Mouse (Mus musculus) right cerebral cortex, adult 2 months (tissue): ENCODE measurements around the gene Galnt9.

ENCODE experiments used
- DNase-seq, 2 experiments: peaks; one replicate each; pipeline ENCODE4 v3.0.0; 2021 to 2022; ENCODE audit warnings: low spot score in 2 of 2

Gene Galnt9

GRCm38 (mm10) chr5:110535964-110536363 is 8.2 kb upstream of the Galnt9 start:
- no peak for DNase-seq

- no peak for DNase-seq
Measured at GRCm38 (mm10) chr5:110540947-110541346, 3.2 kb upstream of the Galnt9 start.

- no peak for DNase-seq
Measured at GRCm38 (mm10) chr5:110541456-110541855, 2.7 kb upstream of the Galnt9 start.

- DNase-seq = no peak
Measured at GRCm38 (mm10) chr5:110544691-110545069, 525 bp downstream of the Galnt9 start.

- DNase-seq = no peak
Measured at GRCm38 (mm10) chr5:110545311-110545710, 1.2 kb downstream of the Galnt9 start.

- no peak for DNase-seq
Measured at GRCm38 (mm10) chr5:110546136-110546535, 2.0 kb downstream of the Galnt9 start.

- DNase-seq = no peak
Measured at GRCm38 (mm10) chr5:110546726-110547406, 2.7 kb downstream of the Galnt9 start.

- no peak for DNase-seq
Measured at GRCm38 (mm10) chr5:110548446-110548845, 4.3 kb downstream of the Galnt9 start.

- DNase-seq = no peak
Measured at GRCm38 (mm10) chr5:110550189-110550588, 6.0 kb downstream of the Galnt9 start.

GRCm38 (mm10) chr5:110550841-110551240 is 6.7 kb downstream of the Galnt9 start:
- no peak for DNase-seq

- DNase-seq = no peak
Measured at GRCm38 (mm10) chr5:110552005-110552404, 7.8 kb downstream of the Galnt9 start.

GRCm38 (mm10) chr5:110553315-110553714 is 9.2 kb downstream of the Galnt9 start:
- no peak for DNase-seq

- DNase-seq = no peak
Measured at GRCm38 (mm10) chr5:110555198-110555597, 11.0 kb downstream of the Galnt9 start.

GRCm38 (mm10) chr5:110558368-110558767 is 14.2 kb downstream of the Galnt9 start:
- DNase-seq = no peak

- no peak for DNase-seq
Measured at GRCm38 (mm10) chr5:110559679-110560078, 15.5 kb downstream of the Galnt9 start.

GRCm38 (mm10) chr5:110562741-110563326 is 18.7 kb downstream of the Galnt9 start:
- DNase-seq = peak; percentile 92 to 94

- peak in 1 of 2 experiments; percentile 39 for DNase-seq
Measured at GRCm38 (mm10) chr5:110564986-110565644, 21.0 kb downstream of the Galnt9 start.

- DNase-seq = no peak
Measured at GRCm38 (mm10) chr5:110567547-110567946, 23.4 kb downstream of the Galnt9 start.

GRCm38 (mm10) chr5:110574888-110575287 is 30.7 kb downstream of the Galnt9 start:
- DNase-seq = no peak

- DNase-seq = no peak
Measured at GRCm38 (mm10) chr5:110579296-110579695, 35.1 kb downstream of the Galnt9 start.

- peak in 1 of 2 experiments; percentile 51 for DNase-seq
Measured at GRCm38 (mm10) chr5:110580569-110581239, 36.5 kb downstream of the Galnt9 start.
